Mouse (Mus musculus) C2C12 (cell line): Measurements from ENCODE around the gene Pgghg. TPM values are rescaled to one million over a fixed set of nuclear protein-coding genes. Genes with fewer than 3 reads are reported as not detected.

Experiments used
- H3K27me3 ChIP-seq: one replicate; pipeline ENCODE4 v1.6.1; 2011; ENCODE audit not compliant: control insufficient read depth, insufficient read depth, insufficient read length
- H3K36me3 ChIP-seq: one replicate; pipeline ENCODE4 v1.6.1; 2011; ENCODE audit not compliant: control insufficient read depth, insufficient read depth
- H3K4me3 ChIP-seq: one replicate; pipeline ENCODE4 v1.5.1; 2011; ENCODE audit warnings: mild to moderate bottlenecking, control low read depth; ENCODE audit not compliant: poor library complexity, insufficient read depth, severe bottlenecking
- H3K79me2 ChIP-seq: one replicate; pipeline ENCODE4 v1.6.1; 2011; ENCODE audit not compliant: control insufficient read depth, insufficient read depth
- H3K79me3 ChIP-seq: one replicate; pipeline ENCODE4 v1.6.1; 2011; ENCODE audit warnings: low read depth, control low read depth
- H3ac ChIP-seq: one replicate; pipeline ENCODE3; 2011; ENCODE audit warnings: low read depth; ENCODE audit not compliant: control insufficient read depth, insufficient read length
- CEBPB ChIP-seq: IDR thresholded peaks from one replicate; pipeline ENCODE4 v1.6.1; 2011; ENCODE audit warnings: low read depth, mild to moderate bottlenecking, control low read depth, moderate library complexity
- CTCF ChIP-seq: IDR thresholded peaks from one replicate; pipeline ENCODE4 v1.5.1; 2011; ENCODE audit not compliant: control insufficient read depth, insufficient read depth, insufficient read length
- FOSL1 ChIP-seq: IDR thresholded peaks from one replicate; pipeline ENCODE4 v1.8.0; 2011; ENCODE audit warnings: mild to moderate bottlenecking, low read length; ENCODE audit not compliant: poor library complexity, insufficient read depth, severe bottlenecking
- MAX ChIP-seq: IDR thresholded peaks from one replicate; pipeline ENCODE4 v1.6.1; 2011; ENCODE audit warnings: mild to moderate bottlenecking, control low read depth
- MYOD1 ChIP-seq: IDR thresholded peaks from one replicate; pipeline ENCODE4 v1.6.1; 2011; ENCODE audit warnings: low read depth; ENCODE audit not compliant: control insufficient read depth, insufficient read length
- MYOG ChIP-seq: IDR thresholded peaks from one replicate; pipeline ENCODE4 v1.6.1; 2011; ENCODE audit not compliant: control insufficient read depth, insufficient read length; ENCODE audit errors: extremely low read depth
- USF1 ChIP-seq: IDR thresholded peaks from one replicate; pipeline ENCODE4 v1.6.1; 2011; ENCODE audit warnings: low read depth, mild to moderate bottlenecking, control low read depth, moderate library complexity
- polyA plus RNA-seq: library from polyadenylated mRNA; unstranded; fragments of >200 nt; fragmentation: generic; extraction: Trizol; gene quantifications from one replicate; pipeline ENCODE4 v1.2.1, GENCODE M21; 2012; ENCODE audit warnings: missing spikeins

Pgghg gene
- polyA plus RNA-seq, 1 experiment = 12.2 TPM

GRCm38 (mm10) chr7:140908634-140909107 lies 32.5 kb upstream of the Pgghg start:
- Histone ChIP-seq H3K79me3 (no peaks in the 10 kb centered on the region), H3K27me3 (peaks cover 7% of the 10 kb centered on the region), H3K4me3 (no peak overlapping the region), H3K36me3 (no peaks in the 10 kb centered on the region), H3K79me2 (no peaks in the 10 kb centered on the region), H3ac (peak overlapping the region; percentile 34)
- TF ChIP-seq CTCF (peak; percentile 37), MYOG (no peak)

- H3K27me3 ChIP-seq = peaks cover 10% of the 10 kb centered on the region
- TF ChIP-seq MYOG = no peak
- no peaks in the 10 kb centered on the region for H3K36me3 ChIP-seq
- no peak overlapping the region for H3ac ChIP-seq
- no peak overlapping the region for H3K4me3 ChIP-seq
- no peaks in the 10 kb centered on the region for H3K79me3 ChIP-seq
- H3K79me2 ChIP-seq = no peaks in the 10 kb centered on the region
Observed at GRCm38 (mm10) chr7:140912293-140912692, 28.9 kb upstream of the Pgghg start.

GRCm38 (mm10) chr7:140912846-140913482 lies 28.2 kb upstream of the Pgghg start:
- Histone ChIP-seq H3K4me3 (no peak overlapping the region), H3K27me3 (peaks cover 10% of the 10 kb centered on the region), H3K36me3 (no peaks in the 10 kb centered on the region), H3K79me3 (no peaks in the 10 kb centered on the region), H3K79me2 (no peaks in the 10 kb centered on the region), H3ac (no peak overlapping the region)
- TF ChIP-seq MYOG (no peak), USF1 (no peak), CEBPB (no peak), MYOD1 (no peak), FOSL1 (no peak), MAX (no peak), CTCF (no peak)

- no peaks in the 10 kb centered on the region for H3K79me3 ChIP-seq
- H3K27me3 ChIP-seq = peaks cover 10% of the 10 kb centered on the region
- TF ChIP-seq CEBPB (no peak), FOSL1 (no peak), MAX (no peak), MYOD1 (no peak), USF1 (no peak), MYOG (no peak), CTCF (no peak)
- no peaks in the 10 kb centered on the region for H3K36me3 ChIP-seq
- no peak overlapping the region for H3K4me3 ChIP-seq
- H3K79me2 ChIP-seq = no peaks in the 10 kb centered on the region
- no peak overlapping the region for H3ac ChIP-seq
Observed at GRCm38 (mm10) chr7:140914031-140914690, 27.0 kb upstream of the Pgghg start.

- no peaks in the 10 kb centered on the region for H3K36me3 ChIP-seq
- TF ChIP-seq MAX (no peak), CEBPB (no peak), MYOG (no peak), MYOD1 (no peak), FOSL1 (no peak), USF1 (no peak), CTCF (no peak)
- peaks cover 56% of the 10 kb centered on the region for H3K27me3 ChIP-seq
- no peak overlapping the region for H3ac ChIP-seq
- no peaks in the 10 kb centered on the region for H3K79me3 ChIP-seq
- H3K4me3 ChIP-seq = no peak overlapping the region
- no peaks in the 10 kb centered on the region for H3K79me2 ChIP-seq
Observed at GRCm38 (mm10) chr7:140919911-140920310, 21.3 kb upstream of the Pgghg start.

GRCm38 (mm10) chr7:140920418-140921029 lies 20.7 kb upstream of the Pgghg start, which contains the start of gene Nlrp6:
Gene Nlrp6 (plus strand): TSS chr7:140920902.
- no peak for TF ChIP-seq MAX
- no peak for TF ChIP-seq FOSL1
- TF ChIP-seq USF1 = no peak
- TF ChIP-seq CEBPB = no peak
- TF ChIP-seq MYOG = no peak
- no peak for TF ChIP-seq CTCF
- no peak for TF ChIP-seq MYOD1
- H3K36me3 ChIP-seq = no peaks in the 10 kb centered on the region
- no peak within 1 kb of the TSS for H3K4me3 ChIP-seq
- no peaks in the 10 kb centered on the region for H3K79me2 ChIP-seq
- no peak within 1 kb of the TSS for H3ac ChIP-seq
- peaks cover 62% of the 10 kb centered on the region for H3K27me3 ChIP-seq
- no peaks in the 10 kb centered on the region for H3K79me3 ChIP-seq
